Mouse (Mus musculus) small intestine, adult 2 months (tissue): ENCODE measurements around the gene Epn2. TPM values are rescaled to one million over a fixed set of nuclear protein-coding genes. Genes with fewer than 3 reads are reported as not detected.

ENCODE experiments used
- H3K27ac ChIP-seq: fragments of 200-500 bp; 2 replicates; pipeline ENCODE4 v1.5.1; 2012; ENCODE audit warnings: low read depth, low read length, control low read depth, inconsistent platforms; ENCODE audit not compliant: insufficient read depth
- H3K27me3 ChIP-seq: fragments of 200-500 bp; 2 replicates; pipeline ENCODE4 v1.6.1; 2012; ENCODE audit warnings: mild to moderate bottlenecking, moderate library complexity, low read length, inconsistent platforms; ENCODE audit not compliant: control insufficient read depth, insufficient read depth
- H3K36me3 ChIP-seq: fragments of 200-500 bp; 2 replicates; pipeline ENCODE4 v1.6.1; 2012; ENCODE audit warnings: mild to moderate bottlenecking, low read length, control low read depth, inconsistent platforms; ENCODE audit not compliant: control insufficient read depth, insufficient read depth
- H3K4me1 ChIP-seq: fragments of 200-500 bp; 2 replicates; pipeline ENCODE4 v1.6.1; 2012; ENCODE audit warnings: low read length, inconsistent platforms, mixed read lengths; ENCODE audit not compliant: control insufficient read depth, insufficient read depth, insufficient read length
- H3K4me3 ChIP-seq: fragments of 200-500 bp; 2 replicates; pipeline ENCODE4 v1.5.1; 2012; ENCODE audit warnings: low read depth, mild to moderate bottlenecking, control low read depth, inconsistent platforms, low read length, moderate library complexity
- CTCF ChIP-seq: fragments of 200-500 bp; IDR thresholded peaks from 2 replicates; pipeline ENCODE4 v1.5.1; 2012; ENCODE audit warnings: low read depth, mild to moderate bottlenecking, control low read depth, inconsistent platforms, low read length, moderate library complexity, mixed read lengths; ENCODE audit not compliant: insufficient replicate concordance, insufficient read length; ENCODE audit errors: extremely low read depth
- POLR2A ChIP-seq: fragments of 200-500 bp; IDR thresholded peaks from 2 replicates; pipeline ENCODE4 v1.6.1; 2012; ENCODE audit warnings: low read depth, mild to moderate bottlenecking, control low read depth, inconsistent platforms, low read length, moderate library complexity
- WGBS: fragments of 180-500 bp; shearing (Covaris S2); methylation state at CpG from one replicate; pipeline ENCODE4 v1.1.7; 2018; 5-methylcytosine and 5-hydroxymethylcytosine counted together
- polyA plus RNA-seq: library from polyadenylated mRNA; depleted of rRNA; stranded (reverse); fragments of >200 nt; gene quantifications from 2 replicates; pipeline ENCODE4 v1.2.3, GENCODE M21; 2012

The Epn2 gene
- polyA plus RNA-seq, 1 experiment, result 7.9 TPM

DNA sequence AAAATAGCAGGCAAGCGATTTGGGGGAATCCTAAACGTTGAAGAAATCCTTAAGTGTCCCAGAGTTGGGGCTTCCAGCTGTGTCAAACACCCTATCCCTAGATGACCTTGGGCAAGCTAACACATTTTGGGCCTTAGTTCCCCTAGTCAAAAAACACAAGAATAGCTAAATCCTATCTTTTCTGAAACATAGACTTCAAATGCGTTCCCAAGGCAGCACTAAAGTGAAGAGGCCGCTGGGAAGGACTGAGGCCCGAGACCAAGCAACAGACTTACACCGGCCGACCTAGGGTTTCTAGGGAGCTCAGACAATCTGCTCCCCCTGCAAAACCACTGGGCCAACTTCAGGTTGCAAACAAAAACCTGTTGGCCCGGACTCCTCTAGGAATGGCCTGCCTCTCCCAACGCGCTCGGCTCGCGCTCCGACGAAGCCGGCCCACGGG lies 925 bp downstream of the Epn2 start:
- no peaks in the 10 kb centered on the region for H3K36me3 ChIP-seq
- H3K4me3 ChIP-seq, result peak overlapping the region; percentile 97
- peak overlapping the region; percentile 3; the same call in 1 of the 2 replicates for H3K27ac ChIP-seq
- WGBS, result 11% methylated on average over 17 of the region's 17 CpGs
- TF ChIP-seq CTCF (no peak), POLR2A (no peak)
- H3K4me1 ChIP-seq, result no peaks in the 10 kb centered on the region
- no peaks in the 10 kb centered on the region for H3K27me3 ChIP-seq

DNA sequence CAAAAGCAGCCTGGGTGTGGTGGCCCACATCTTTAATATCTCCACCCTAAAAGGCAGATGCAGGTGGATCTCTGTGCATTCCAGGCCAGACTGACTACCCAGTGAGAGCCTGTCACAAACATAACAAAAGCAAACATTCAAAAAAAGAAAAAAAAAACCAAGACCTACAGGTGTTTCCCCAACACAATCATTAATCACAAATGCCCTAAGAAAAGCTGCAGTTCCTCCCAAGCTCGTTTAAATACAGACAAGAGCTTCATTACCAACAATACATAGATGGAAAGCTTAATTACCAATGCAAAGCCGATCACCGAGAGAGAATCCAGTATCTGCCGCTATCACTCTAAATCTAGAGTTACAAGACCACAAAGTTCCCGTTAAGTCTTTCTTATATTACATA lies 1.5 kb downstream of the Epn2 start:
- no peaks in the 10 kb centered on the region for H3K36me3 ChIP-seq
- no peak overlapping the region for H3K4me3 ChIP-seq
- TF ChIP-seq CTCF (no peak), POLR2A (no peak)
- no peak overlapping the region for H3K27ac ChIP-seq
- WGBS, result 49% methylated on average over 5 of the region's 5 CpGs
- no peaks in the 10 kb centered on the region for H3K27me3 ChIP-seq
- no peaks in the 10 kb centered on the region for H3K4me1 ChIP-seq

DNA sequence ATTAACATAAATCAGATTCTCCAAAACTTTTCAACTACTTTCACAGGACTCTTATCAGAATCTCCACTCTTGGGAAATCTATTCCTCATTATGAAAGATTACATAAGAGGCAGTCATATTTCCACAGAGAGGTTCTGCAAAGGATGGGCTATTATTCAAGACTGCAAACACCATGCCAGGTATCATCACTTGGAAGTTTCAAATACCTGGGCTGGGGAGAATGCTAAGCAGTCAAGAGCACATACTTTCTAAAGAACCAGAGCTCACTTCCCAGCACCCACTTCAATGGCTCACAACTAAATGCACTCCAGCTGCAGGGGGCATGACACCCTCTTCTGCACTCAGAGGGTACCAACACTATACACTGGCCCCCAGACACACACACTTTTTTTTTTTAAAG lies 2.1 kb downstream of the Epn2 start:
- TF ChIP-seq CTCF (no peak), POLR2A (no peak)
- Histone ChIP-seq H3K4me3 (no peak overlapping the region), H3K4me1 (no peaks in the 10 kb centered on the region), H3K36me3 (no peaks in the 10 kb centered on the region), H3K27me3 (no peaks in the 10 kb centered on the region), H3K27ac (no peak overlapping the region)

DNA sequence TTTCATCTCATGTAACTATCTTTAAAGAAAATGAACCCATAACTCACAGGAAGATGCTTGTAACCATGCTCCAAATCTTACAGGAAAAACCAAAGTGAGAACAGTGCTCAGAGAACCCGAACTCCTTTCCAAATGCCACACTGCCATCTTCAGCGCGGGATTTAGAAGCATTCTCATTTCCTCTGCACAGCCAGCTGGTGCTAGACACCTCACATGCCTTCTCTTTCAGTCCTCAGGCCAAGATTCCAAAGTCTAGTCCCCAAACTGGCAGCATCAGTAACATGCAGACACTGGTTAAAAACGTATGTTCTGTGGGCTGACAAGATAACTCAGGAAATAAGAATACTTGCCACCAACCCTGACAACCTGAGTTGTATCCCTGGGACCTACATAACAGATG lies 6.2 kb downstream of the Epn2 start:
- TF ChIP-seq CTCF (no peak), POLR2A (no peak)
- WGBS, result 73% methylated on average over 4 of the region's 4 CpGs
- Histone ChIP-seq H3K36me3 (no peaks in the 10 kb centered on the region), H3K27me3 (no peaks in the 10 kb centered on the region), H3K27ac (no peak overlapping the region), H3K4me3 (no peak overlapping the region), H3K4me1 (no peaks in the 10 kb centered on the region)

DNA sequence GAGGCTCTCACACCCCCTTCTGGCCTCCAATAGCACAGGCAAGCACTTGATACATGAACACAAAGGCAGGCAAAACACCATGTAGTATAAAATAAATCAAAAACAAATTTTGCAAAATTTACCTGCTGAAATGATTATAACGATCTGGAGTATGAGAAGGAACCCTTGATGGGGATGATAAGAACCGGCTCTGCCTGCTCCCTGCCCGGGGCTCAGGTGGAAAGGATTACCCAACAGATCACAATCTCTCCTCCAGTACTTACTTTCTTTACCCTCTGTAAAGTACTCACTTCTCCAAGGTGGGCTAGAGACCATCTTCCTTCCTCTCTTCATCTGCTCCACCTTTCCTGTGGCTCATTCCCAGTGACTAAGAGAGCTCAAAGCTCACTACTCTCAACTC lies 8.3 kb downstream of the Epn2 start:
- Histone ChIP-seq H3K4me3 (no peak overlapping the region), H3K36me3 (no peaks in the 10 kb centered on the region), H3K27me3 (no peaks in the 10 kb centered on the region), H3K27ac (no peak overlapping the region), H3K4me1 (no peaks in the 10 kb centered on the region)
- TF ChIP-seq CTCF, result no peak
- 83% methylated on average over 3 of the region's 3 CpGs for WGBS

DNA sequence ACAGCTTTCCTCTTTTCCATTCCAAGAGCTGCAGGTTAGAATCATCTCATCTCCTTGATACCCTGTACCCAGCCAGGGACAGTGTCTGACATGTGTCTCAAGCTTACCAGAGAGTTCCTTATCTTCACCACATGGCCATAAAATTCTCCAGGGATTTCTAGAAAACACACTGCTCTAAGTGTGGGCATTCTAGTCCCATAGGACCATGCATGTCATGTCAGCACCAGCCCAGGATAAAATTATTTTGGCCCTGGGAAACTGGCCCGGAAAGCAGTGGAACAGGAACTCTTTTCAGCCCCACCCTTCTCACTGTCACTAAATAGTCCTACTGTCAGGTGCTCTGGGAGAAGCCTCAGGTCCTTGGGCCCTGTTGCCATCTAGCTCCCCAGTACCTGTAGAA lies 9.8 kb downstream of the Epn2 start:
- WGBS, result 36% methylated on average over 1 of the region's 1 CpGs
- TF ChIP-seq CTCF (no peak), POLR2A (no peak)
- H3K27ac ChIP-seq, result no peak overlapping the region

DNA sequence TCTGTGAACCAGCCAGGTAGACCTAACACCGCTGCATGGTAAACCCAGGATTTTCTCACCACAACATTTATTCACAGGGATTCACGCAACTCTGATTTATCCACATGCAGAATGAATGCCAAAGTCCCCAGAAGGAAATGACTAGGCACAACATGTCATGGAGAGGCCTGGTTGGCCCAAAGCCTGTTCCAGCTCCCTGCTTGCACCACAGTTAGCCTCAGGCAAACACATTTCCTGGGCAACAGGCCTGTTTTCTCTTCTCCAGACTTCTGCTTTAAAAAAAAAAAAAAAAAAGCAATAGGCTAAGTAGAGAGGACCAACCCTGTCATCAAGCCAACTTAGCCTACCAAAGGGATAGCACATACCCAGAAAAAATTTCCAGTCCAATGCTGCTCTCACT lies 14.9 kb downstream of the Epn2 start:
- 84% methylated on average over 2 of the region's 2 CpGs for WGBS

More for the DNA sequence above, 9.8 kb downstream of the Epn2 start:
- no peaks in the 10 kb centered on the region for H3K36me3 ChIP-seq
- H3K4me3 ChIP-seq, result no peak overlapping the region
- H3K4me1 ChIP-seq, result 0 out of 2 replicates have a peak, but pooled peaks cover 2% of the 10 kb centered on the region
- H3K27me3 ChIP-seq, result no peaks in the 10 kb centered on the region

DNA sequence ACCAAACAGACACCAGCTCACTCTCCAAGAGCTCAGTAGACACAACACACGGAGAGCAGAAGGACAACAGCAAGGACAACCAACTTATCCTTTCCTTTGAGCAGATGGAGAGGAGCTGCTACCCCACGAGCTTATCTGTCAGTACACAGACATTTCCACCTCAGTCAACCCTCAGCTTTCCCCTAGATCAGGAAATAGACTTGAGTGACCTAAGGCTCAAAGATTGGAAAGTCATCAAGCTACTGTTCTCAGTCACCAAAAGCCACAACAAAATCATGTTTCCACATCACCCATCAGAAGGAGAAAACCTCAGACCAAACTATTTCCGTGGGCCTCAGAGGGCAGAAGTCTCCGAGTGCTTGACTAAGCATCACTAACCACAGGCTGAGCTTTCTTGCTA lies 15.5 kb downstream of the Epn2 start:
- Histone ChIP-seq H3K36me3 (no peaks in the 10 kb centered on the region), H3K4me3 (no peak overlapping the region), H3K4me1 (peaks cover 2% of the 10 kb centered on the region; the same call in 1 of the 2 replicates), H3K27me3 (no peaks in the 10 kb centered on the region), H3K27ac (no peak overlapping the region)
- no peak for TF ChIP-seq CTCF
- TF ChIP-seq POLR2A, result no peak
- WGBS, result 57% methylated on average over 4 of the region's 4 CpGs

More for the DNA sequence above, 14.9 kb downstream of the Epn2 start:
- peaks cover 2% of the 10 kb centered on the region; the same call in 1 of the 2 replicates for H3K4me1 ChIP-seq
- H3K4me3 ChIP-seq, result no peak overlapping the region
- H3K36me3 ChIP-seq, result no peaks in the 10 kb centered on the region
- H3K27ac ChIP-seq, result no peak overlapping the region
- TF ChIP-seq CTCF, result no peak
- no peak for TF ChIP-seq POLR2A
- H3K27me3 ChIP-seq, result no peaks in the 10 kb centered on the region
